Mouse (Mus musculus): ENCODE results near the gene Ak7.

DNA sequence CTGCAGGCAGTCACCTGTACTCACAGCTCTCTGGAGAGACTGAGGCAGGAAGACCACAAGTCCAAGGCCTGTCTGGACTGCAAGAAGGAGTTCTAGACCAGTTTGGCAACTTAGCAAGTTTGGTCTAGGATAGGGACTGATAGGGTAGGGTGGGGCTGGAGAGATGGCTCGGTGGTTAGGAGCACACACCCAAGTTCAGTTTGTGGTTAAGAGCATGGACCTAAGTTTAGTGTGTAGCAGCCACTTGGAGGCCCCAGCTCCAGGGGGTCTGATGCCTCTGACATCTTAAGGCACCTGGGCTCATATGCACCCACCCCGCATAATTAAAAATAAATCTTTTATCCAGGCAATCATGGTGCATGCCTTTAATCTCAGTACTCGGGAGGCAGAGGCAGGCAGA is 21.5 kb downstream of the Ak7 start:
- TF ChIP-seq CTCF (IDR thresholded peaks at IDR 0.05; ENCODE audit: low read depth, low read length) (no peak), POLR2A (IDR thresholded peaks at IDR 0.05; ENCODE audit: extremely low read depth, insufficient read depth, low read length) (no peak)

Data from liver, adult 2 months (tissue).